Mouse (Mus musculus): ENCODE measurements around the gene Pafah1b3.
A peak's percentile ranks its signal among the peaks of the same experiment; 100 is the strongest.

Pafah1b3 gene

DNA sequence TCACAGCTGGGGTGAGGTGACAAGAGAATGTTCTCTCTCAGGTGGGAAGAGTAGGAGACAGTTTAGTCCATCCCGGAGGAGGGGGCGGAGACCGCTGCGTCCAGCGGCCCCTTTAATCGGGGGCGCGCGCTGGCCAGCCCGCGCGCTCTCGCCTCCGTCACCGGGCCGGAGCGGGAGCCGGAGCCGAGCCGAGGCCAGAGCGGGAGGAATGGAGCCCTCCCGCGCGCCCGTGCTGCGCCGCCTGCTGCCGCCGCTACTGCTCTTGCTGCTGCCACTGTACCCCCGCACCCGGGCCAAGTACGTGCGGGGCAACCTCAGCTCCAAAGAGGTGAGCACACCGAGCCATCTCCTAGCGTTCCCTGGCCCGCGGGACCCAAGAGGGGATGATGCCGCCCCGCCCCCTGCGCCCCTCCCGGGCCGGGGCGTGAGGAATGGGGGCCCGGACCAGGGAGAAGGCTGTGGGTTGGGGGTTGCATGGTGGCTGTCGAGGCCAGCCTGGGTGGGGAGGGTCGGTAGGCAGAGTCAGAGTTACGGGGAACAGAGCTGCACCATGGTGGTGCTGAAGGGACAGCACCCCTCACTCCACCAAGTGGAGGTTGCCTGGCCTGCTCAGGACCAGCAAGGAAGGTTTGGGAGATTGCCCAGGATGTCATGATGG lies 8.3 kb upstream of the Pafah1b3 start, which contains the start of gene Tmem145:
TSS of gene Tmem145 (plus strand) at position 151 of the 658 bp plus-strand sequence.
- DNase-seq (ENCODE audit: low read depth in 1 of 2, low spot score in 2 of 2): no peak

DNA sequence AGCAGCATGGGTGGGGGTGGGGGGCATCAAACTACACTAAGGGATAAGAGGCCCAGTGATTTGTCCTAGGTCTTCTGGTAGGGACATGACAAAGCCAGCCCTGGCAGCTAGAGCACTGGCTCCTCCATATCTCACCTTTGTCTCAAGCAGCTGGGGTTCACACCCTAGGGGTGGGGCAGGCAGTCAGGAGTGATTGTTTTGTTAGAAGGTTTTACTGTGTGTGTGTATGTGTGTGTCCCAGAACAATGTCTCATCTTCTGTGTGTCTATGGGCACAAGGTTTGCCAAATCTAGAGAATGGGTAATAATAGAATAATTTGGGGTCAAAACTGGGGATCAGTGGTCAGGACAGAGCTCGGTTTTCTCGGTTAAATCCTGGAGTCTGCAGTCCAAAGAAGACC lies 7.7 kb upstream of the Pafah1b3 start:
- no peak for DNase-seq (ENCODE audit: low read depth in 1 of 2, low spot score in 2 of 2)

DNA sequence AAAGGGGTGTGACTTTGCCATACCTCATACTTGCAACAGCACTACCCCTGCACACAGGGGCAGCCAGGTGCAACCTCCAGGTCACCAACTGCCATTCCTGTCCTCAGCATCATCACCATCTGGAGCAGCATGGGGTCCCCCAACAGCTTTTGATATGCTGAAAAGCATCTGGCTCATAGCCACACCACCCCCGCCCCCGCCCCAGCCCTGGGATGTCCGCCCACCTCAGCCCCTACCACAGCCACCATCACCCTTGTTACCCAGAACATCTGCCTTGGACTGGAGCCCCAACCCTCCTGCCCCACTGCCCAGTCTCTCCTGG lies 5.9 kb upstream of the Pafah1b3 start:
- DNase-seq (ENCODE audit: low read depth in 1 of 2, low spot score in 2 of 2): no peak

DNA sequence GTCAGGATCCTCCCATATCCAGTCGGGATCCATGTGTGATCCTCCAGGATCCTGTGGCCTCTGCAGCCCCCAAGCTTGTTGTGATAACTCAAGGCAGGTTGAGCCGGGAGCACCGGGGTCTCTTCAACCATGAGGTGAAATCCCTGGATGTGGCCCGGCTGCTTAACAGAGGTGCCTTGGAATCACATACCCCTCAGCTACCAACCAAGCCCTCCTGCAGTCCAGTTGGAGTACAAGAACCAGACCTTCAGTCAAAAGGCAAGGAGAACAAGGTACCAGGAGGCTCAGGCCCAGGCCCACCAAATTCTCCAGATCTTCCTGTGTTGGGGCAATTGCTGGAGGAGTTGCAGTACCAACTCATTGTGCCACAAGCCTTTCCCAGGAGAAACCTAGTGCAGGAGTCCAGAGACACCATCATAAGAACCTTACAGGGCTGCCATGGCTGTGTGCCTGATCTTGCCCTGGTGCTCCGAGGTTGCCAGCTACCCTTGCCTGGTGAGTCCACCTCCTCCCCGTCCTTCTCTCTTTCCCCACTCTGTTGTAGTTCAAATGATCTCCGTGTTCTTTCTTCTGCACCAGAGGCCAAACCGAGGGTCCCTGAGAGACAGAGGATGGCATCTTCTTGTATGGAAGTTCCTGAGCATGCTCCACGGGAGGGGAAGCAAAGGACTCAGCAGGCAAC lies 5.4 kb upstream of the Pafah1b3 start:
- no peak for DNase-seq (ENCODE audit: low read depth in 1 of 2, low spot score in 2 of 2)

DNA sequence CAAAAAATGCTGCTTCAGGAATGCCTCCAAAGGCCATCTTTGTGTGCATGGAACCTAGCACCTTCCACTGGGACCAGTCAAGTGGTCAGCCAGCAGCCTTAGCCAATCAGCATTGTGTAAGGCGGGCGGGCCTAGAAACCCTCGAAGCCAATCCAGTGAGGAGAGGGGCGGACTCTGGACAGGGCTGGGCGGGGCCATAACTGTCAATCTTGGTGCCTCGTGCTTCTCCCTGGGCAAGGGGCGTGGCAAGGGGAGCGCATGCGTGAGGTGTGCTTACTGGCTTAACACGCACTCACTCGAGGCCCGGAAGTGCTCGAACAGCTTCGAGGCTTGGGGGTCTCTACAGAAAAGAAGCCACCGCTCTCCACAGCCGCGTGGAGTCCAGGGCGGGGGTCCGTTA lies 3.3 kb upstream of the Pafah1b3 start, which contains the start of gene Prr19:
TSS of gene Prr19 (plus strand) at position 349 of the 400 bp plus-strand sequence.
- DNase-seq (ENCODE audit: low read depth in 1 of 2, low spot score in 2 of 2): no peak

DNA sequence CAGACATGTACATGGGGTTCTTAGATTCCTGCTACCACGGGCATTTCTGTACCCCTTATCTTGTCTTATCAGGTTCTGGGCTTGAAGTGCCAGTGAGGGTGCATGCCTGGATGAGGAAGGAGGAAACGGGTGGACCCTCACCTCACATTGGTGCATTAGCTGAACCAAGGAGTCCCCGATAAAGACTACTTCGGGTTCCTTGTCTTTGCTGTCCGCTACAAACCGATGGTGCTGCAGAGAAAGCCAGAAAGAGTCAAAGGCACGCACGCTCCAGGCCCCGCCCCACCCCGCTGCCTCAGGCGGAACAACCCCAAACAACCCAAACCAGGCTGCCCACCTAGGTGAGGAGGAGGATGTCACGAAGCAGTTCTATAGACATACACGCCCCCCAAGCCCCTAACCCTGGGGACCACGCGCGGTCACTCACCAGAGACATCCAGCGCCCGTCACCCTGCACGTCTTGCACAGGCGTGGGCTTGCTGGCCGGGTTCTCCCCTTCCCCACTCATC lies 787 bp downstream of the Pafah1b3 start:
- no peak for DNase-seq (ENCODE audit: low read depth in 1 of 2, low spot score in 2 of 2)

DNA sequence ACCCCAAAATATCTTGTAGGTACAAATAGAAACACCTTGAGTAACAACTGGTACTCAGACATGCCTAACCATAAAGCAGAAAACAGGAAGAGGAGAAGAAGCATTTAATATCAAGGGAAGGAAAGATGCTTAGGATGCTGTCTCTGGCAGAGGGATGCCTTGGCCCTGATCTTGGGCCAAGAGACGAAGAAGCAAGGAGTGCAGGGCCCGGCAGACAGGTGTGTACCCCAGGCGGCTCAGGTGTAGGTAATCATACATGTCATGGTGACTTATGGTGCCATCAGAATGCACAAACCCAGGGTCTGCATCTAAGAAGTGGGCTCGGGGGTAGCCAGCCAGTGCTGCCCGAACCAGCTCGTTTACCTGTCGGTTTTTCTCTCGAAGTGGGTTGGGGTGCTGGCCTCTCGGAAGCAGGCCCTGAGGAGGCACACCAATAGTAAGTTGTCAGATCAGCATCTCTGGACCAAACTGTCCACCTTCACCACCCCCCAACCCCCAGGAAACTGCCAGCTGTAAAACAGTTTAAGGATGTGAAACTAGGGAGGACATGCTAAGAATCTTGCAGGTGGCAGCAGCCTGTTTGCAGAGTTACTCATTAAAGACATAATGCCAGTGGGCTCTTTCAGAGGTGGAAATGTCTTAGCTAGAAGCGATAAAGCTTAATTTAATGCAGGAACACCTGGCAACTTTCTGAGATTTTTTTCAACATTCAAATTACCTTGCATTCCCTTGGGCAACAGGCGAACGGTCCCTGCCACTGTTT lies 2.6 kb downstream of the Pafah1b3 start:
- no peak for DNase-seq (ENCODE audit: low read depth in 1 of 2, low spot score in 2 of 2)

DNA sequence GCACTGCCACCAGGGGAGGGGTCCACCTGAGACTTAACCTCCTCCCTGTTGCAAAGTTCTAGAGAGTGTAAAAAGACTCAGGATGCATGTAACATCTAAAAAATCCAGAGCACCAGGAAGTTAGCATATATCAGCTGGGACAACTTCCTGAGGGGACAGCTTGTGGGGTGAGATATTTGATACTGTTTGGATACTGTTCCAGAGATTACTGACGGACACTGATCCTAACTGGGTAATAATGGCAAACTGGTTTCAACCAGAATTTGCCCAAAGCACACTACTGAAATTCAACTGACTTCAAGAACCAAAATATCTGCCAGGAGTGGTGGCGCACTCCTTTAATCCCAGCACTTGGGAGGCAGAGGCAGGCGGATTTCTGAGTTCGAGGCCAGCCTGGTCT lies 3.3 kb downstream of the Pafah1b3 start:
- DNase-seq (ENCODE audit: low read depth in 1 of 2, low spot score in 2 of 2): no peak

DNA sequence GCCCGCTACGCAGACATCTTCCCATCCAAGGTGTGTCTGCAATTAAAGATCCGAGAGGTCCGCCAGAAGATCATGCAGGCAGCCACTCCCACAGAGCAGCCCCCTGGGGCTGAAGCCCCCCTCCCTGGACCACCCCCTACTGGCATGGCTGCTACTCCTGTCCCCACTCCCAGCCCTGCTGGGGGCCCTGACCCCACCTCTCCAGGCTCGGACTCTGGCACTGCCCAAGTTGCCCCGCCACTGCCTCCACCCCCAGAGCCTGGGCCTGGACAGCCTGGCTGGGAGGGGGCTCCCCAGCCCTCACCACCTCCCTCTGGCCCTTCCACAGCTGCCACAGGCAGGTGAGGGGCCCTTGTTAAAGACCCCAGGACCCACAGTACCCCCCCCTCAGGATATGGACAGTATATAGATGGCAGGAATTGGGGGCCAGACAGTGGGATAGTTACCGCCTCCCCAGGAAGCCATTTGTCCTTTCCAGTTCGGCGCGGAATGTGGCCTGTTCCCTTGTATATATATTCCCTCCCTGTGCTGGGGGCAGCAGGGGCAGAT lies 4.5 kb downstream of the Pafah1b3 start:
- DNase-seq (ENCODE audit: low read depth in 1 of 2, low spot score in 2 of 2): no peak

DNA sequence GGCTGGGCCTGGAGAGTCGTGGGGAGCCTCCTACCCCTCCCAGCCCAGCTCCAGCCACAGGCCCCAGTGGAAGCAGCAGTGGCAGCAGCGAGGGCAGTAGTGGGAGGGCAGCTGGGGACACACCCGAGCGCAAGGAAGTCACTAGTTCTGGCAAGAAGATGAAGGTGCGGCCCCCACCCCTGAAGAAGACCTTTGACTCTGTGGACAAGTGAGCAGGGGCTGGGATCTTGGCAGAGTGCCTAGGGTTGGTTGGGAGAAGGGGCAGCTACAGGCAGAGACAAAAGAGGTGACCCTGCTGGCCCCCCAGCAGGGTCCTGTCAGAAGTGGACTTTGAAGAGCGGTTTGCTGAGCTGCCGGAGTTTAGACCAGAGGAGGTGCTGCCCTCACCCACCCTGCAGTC lies 5.7 kb downstream of the Pafah1b3 start:
- no peak for DNase-seq (ENCODE audit: low read depth in 1 of 2, low spot score in 2 of 2)

DNA sequence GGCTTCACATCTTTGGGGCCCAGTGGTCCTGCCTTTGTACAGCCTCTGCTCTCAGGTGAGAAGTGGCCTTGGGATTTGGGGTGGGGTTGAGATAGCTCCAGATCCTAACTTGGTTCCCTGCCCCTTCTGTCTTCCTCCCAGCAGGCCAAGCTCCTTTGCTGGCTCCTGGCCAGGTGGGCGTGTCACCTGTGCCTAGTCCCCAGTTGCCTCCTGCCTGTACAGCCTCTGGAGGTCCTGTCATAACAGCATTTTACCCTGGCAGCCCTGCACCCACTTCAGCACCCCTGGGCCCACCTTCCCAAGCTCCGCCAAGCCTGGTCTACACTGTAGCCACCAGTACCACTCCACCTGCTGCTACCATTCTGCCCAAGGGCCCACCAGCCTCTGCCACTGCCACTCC lies 6.9 kb downstream of the Pafah1b3 start:
- no peak for DNase-seq (ENCODE audit: low read depth in 1 of 2, low spot score in 2 of 2)

DNA sequence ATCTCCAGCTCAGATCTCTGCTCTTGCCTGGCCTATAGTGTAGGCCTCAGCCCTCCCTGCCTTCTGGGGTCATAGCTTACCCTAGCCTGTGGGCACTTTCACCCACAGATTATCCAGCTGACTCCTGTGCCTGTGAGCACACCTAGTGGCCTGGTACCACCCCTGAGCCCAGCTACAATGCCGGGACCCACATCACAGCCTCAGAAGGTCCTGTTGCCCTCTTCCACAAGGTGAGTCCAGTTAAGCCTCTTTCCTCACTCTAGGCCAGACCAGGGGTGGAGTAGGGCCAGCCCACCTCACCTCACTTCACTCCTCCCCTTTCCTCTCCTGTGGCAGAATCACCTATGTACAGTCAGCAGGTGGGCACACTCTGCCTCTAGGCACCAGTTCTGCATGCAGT lies 7.3 kb downstream of the Pafah1b3 start:
- no peak for DNase-seq (ENCODE audit: low read depth in 1 of 2, low spot score in 2 of 2)

DNA sequence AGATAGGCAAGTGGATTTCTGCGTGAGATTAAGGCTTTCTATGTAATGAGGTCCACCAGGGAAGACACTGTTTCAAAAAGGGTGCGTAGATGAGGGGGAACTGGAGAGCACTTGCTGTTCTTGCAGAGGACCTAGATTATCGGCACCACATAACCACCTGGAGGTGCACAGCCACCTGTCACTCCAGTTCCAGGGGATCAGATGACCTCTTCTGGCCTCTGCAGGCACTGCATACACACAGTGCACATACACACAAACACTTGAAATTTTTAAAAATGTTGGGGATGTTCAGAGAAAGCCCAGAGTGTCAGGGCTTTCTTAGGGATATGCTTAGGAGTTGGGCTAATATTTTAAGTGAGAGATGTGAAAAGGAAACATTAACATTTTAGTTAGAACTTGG lies 7.9 kb downstream of the Pafah1b3 start:
- no peak for DNase-seq (ENCODE audit: low read depth in 1 of 2, low spot score in 2 of 2)

DNA sequence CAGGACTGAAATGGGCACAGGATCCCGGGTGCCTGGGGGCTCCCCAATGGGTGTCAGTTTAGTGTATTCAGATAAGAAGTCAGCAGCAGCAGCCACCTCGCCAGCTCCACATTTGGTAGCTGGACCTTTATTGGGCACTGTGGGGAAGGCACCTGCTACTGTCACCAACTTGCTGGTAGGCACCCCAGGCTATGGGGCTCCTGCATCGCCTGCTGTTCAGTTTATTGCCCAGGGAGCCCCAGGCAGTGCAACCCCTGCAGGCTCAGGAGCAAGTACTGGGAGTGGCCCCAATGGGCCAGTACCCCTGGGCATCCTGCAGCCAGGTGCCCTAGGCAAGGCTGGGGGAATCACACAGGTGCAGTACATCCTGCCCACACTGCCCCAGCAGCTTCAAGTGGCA lies 9.1 kb downstream of the Pafah1b3 start:
- no peak for DNase-seq (ENCODE audit: low read depth in 1 of 2, low spot score in 2 of 2)

DNA sequence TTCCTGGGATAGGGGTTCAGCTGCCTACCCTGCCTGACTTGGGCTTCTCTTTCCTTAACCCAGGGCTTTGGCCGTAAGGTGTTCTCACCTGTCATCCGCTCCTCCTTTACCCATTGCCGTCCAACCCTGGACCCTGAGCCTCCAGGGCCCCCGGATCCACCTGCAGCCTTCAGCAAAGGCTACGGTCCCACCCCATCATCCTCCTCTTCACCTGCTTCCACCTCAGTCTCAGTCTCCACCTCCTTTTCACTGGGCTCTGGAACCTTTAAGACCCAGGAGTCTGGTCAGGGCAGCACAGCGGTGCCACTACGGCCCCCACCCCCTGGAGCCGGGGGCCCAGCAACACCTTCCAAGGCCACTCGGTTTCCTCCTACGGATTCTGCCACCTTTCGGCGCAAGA lies 9.8 kb downstream of the Pafah1b3 start:
- no peak for DNase-seq (ENCODE audit: low read depth in 1 of 2, low spot score in 2 of 2)

DNA sequence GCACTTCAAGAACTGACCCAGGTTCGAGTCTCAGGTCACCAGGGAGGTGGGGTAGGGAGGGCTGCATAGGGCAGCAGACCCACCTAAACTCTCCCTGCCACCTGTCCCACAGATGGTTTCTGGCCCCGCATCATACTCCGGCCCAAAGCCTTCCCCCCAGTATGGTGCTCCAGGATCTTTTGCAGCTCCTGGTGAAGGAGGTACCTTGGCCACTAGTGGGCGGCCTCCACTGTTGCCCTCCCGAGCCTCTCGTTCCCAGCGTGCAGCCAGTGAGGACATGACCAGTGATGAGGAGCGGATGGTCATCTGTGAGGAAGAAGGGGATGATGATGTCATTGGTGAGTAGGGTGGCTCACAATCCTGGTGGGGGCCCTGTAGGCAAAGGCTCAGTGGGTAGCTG lies 10.8 kb downstream of the Pafah1b3 start:
- no peak for DNase-seq (ENCODE audit: low read depth in 1 of 2, low spot score in 2 of 2)

DNA sequence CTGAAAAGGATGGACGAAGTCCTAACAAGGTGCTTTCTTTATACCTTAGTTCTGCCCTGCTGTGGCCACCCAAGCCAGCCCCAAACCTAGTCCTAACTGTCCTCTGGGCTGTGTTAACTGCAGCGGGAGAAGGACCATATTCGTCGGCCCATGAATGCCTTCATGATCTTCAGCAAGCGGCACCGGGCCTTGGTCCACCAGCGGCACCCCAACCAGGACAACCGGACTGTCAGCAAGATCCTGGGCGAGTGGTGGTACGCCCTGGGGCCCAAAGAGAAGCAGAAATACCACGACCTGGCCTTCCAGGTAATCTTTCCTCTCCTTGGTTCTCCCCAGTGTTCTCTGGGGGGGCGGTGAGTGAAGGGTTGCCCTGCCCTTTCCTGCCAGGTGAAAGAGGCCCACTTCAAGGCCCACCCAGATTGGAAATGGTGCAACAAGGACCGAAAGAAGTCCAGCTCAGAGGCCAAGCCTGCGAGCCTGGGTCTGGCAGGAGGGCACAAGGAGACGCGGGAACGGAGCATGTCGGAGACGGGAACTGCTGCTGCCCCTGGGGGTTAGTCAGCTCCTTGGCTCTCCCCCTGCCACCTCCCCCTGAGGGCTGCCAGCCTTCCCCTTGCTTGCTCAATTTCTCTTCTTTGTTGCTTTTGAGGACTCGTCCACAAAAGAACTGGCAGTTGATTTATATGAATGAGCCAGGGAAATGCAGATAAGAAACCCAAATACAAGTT lies 12.1 kb downstream of the Pafah1b3 start:
- no peak for DNase-seq (ENCODE audit: low read depth in 1 of 2, low spot score in 2 of 2)

DNA sequence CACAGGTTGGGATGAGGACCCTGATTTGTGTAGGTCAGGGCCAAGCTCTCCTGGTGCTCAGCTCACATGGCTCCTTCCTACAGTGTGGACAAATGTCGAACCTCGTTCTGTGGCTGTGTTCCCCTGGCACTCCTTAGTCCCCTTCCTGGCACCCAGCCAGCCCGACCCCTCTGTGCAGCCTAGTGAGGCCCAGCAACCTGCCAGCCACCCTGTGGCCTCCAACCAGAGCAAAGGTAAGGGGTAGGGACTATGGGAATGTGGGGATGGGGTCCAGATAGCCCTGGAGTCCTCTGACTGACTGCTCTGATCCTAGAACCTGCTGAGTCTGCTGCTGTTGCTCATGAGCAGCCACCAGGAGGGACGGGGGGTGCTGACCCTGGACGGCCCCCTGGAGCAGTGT lies 13.0 kb downstream of the Pafah1b3 start:
- DNase-seq (ENCODE audit: low read depth in 1 of 2, low spot score in 2 of 2): no peak

DNA sequence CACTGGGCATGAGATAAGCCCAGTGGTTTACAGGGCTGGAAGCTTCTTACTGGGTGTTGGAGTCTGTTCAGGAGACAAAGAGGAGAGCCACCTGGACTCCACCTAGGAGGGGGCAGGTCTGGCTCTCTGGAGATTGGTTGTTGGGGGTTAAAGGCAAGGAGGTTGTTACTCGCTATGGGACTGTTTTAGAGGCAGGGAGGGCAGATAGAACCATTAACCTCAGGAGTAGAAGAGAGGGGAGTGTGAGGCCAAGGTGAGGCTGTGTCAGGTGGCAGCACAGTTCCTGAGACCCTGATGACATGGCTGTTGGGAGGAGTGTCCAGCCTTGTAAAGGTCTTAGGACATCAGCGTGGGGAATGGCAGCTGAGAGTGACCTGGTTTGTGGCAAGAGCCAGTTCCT lies 13.6 kb downstream of the Pafah1b3 start:
- DNase-seq (ENCODE audit: low read depth in 1 of 2, low spot score in 2 of 2): no peak

DNA sequence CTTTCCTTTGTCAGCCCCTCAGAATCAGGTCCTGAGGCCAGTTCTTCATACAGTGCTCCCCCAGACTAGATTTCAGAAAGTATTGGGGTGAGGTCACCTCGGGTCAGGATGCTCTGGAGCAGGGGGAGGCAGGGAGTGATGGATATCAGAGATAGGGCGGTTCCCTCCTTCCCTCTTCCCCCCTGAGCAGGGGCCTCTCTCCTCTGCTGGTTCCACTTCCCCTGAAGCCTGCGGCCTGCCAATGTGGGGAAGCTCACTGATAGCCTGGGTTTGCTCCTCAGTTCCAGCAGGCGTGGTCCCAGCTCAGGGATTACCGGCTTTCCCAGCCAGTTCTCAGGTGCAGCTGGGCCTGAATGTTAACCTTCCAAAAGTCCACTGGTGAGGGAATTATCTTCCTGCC lies 14.1 kb downstream of the Pafah1b3 start:
- DNase-seq (ENCODE audit: low read depth in 1 of 2, low spot score in 2 of 2): peak in 1 of 2 experiments; percentile 49

DNA sequence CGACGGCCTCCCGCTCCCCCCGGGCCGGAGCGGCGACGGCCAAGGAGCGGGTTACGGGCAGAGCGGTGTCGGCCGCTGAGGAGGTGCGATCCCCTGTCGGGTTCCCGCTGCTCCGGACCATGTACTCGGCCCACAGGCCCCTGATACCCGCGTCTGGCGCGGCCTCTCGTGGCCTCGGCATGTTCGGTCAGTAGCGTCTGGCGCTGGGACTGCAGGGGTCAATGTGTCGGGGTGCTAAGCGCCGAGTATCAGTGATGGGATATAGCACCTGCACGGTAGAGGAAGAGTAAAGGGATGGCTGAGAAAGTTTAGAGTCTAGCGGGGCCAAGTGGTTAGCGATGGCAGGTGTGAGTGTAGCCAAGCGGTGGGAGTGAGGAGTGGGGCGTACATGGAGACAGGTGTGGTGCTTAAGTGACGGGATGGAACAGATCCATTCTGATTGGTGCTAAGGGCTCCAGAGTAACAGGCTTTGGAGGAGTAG lies 15.0 kb downstream of the Pafah1b3 start:
- peak in 1 of 2 experiments; percentile 46 for DNase-seq (ENCODE audit: low read depth in 1 of 2, low spot score in 2 of 2)
